Mouse (Mus musculus) testis, adult 2 months (tissue): Measurements from ENCODE around the gene Mef2a. TPM values are rescaled to one million over a fixed set of nuclear protein-coding genes. Genes with fewer than 3 reads are reported as not detected.

Experiments
- H3K27ac ChIP-seq: fragments of 200-500 bp; 2 replicates; pipeline ENCODE4 v1.5.1; 2012; ENCODE audit warnings: low read depth, low read length; ENCODE audit not compliant: control insufficient read depth, insufficient read depth
- H3K27me3 ChIP-seq: fragments of 200-500 bp; 2 replicates; pipeline ENCODE4 v1.6.1; 2012; ENCODE audit warnings: mild to moderate bottlenecking, low read length, moderate library complexity; ENCODE audit not compliant: control insufficient read depth, insufficient read depth
- H3K36me3 ChIP-seq: fragments of 200-500 bp; 2 replicates; pipeline ENCODE4 v1.6.1; 2012; ENCODE audit warnings: mild to moderate bottlenecking, low read length; ENCODE audit not compliant: control insufficient read depth, insufficient read depth
- H3K4me1 ChIP-seq: fragments of 200-500 bp; 2 replicates; pipeline ENCODE4 v1.6.1; 2012; ENCODE audit warnings: low read length; ENCODE audit not compliant: control insufficient read depth, insufficient read depth
- H3K4me3 ChIP-seq: fragments of 200-500 bp; 2 replicates; pipeline ENCODE4 v1.5.1; 2012; ENCODE audit warnings: low read depth, mild to moderate bottlenecking, low read length, moderate library complexity, mixed read lengths; ENCODE audit not compliant: control insufficient read depth
- CTCF ChIP-seq: fragments of 200-500 bp; IDR thresholded peaks from 2 replicates; pipeline ENCODE4 v1.5.1; 2012; ENCODE audit warnings: low read depth, mild to moderate bottlenecking, inconsistent platforms, low read length, moderate library complexity; ENCODE audit not compliant: control insufficient read depth, insufficient read depth, insufficient replicate concordance
- POLR2A ChIP-seq: fragments of 200-500 bp; IDR thresholded peaks from 2 replicates; pipeline ENCODE4 v1.6.1; 2012; ENCODE audit warnings: low read depth, mild to moderate bottlenecking, inconsistent platforms, low read length, moderate library complexity; ENCODE audit not compliant: control insufficient read depth
- polyA plus RNA-seq: library from polyadenylated mRNA; depleted of rRNA; stranded (reverse); fragments of >200 nt; gene quantifications from 2 replicates; pipeline ENCODE4 v1.2.3, GENCODE M21; 2012; rRNA removed

Mef2a gene
- polyA plus RNA-seq, 1 experiment: 21.3 TPM

- no peak overlapping the region for H3K4me3 ChIP-seq
- H3K36me3 ChIP-seq: no peaks in the 10 kb centered on the region
- no peak for TF ChIP-seq CTCF
- TF ChIP-seq POLR2A: no peak
- H3K27ac ChIP-seq: no peak overlapping the region
- no peaks in the 10 kb centered on the region for H3K4me1 ChIP-seq
- H3K27me3 ChIP-seq: no peaks in the 10 kb centered on the region
Measured at GRCm38 (mm10) chr7:67207701-67208100, 165.0 kb downstream of the Mef2a start.

- H3K27ac ChIP-seq: no peak overlapping the region
Measured at GRCm38 (mm10) chr7:67206496-67206895, 166.2 kb downstream of the Mef2a start.

GRCm38 (mm10) chr7:67205734-67206425 is 166.8 kb downstream of the Mef2a start:
- H3K27ac ChIP-seq: no peak overlapping the region
- no peaks in the 10 kb centered on the region for H3K36me3 ChIP-seq
- no peaks in the 10 kb centered on the region for H3K27me3 ChIP-seq
- H3K4me1 ChIP-seq: no peaks in the 10 kb centered on the region
- TF ChIP-seq CTCF (no peak), POLR2A (no peak)
- no peak overlapping the region for H3K4me3 ChIP-seq

More at GRCm38 (mm10) chr7:67206496-67206895, 166.2 kb downstream of the Mef2a start:
- Histone ChIP-seq H3K36me3 (no peaks in the 10 kb centered on the region), H3K4me1 (no peaks in the 10 kb centered on the region), H3K4me3 (no peak overlapping the region), H3K27me3 (no peaks in the 10 kb centered on the region)
- TF ChIP-seq CTCF (no peak), POLR2A (no peak)

- no peak for TF ChIP-seq POLR2A
- no peak for TF ChIP-seq CTCF
- Histone ChIP-seq H3K36me3 (no peaks in the 10 kb centered on the region), H3K4me1 (no peaks in the 10 kb centered on the region), H3K27ac (no peak overlapping the region), H3K4me3 (no peak overlapping the region), H3K27me3 (no peaks in the 10 kb centered on the region)
Measured at GRCm38 (mm10) chr7:67203625-67204024, 169.0 kb downstream of the Mef2a start.

- Histone ChIP-seq H3K27ac (no peak overlapping the region), H3K27me3 (no peaks in the 10 kb centered on the region), H3K4me1 (no peaks in the 10 kb centered on the region), H3K36me3 (no peaks in the 10 kb centered on the region), H3K4me3 (no peak overlapping the region)
- TF ChIP-seq CTCF: peak; percentile 91; the same call in 1 of the 2 replicates
- TF ChIP-seq POLR2A: no peak
Measured at GRCm38 (mm10) chr7:67199412-67199811, 173.2 kb downstream of the Mef2a start.

- no peaks in the 10 kb centered on the region for H3K36me3 ChIP-seq
- H3K4me3 ChIP-seq: no peak overlapping the region
- no peaks in the 10 kb centered on the region for H3K27me3 ChIP-seq
- TF ChIP-seq CTCF (no peak), POLR2A (no peak)
- H3K27ac ChIP-seq: no peak overlapping the region
- H3K4me1 ChIP-seq: no peaks in the 10 kb centered on the region
Measured at GRCm38 (mm10) chr7:67183786-67184185, 188.9 kb downstream of the Mef2a start.

Other genes with a start within 250 kb of the Mef2a start
- gene Lysmd4, start 150.3 kb downstream of the Mef2a start, polyA plus RNA-seq: 29.3 and 33.4 TPM in 2 replicates